ENCODE assay signal across 8 mouse cellular contexts in the genomic region with DNA sequence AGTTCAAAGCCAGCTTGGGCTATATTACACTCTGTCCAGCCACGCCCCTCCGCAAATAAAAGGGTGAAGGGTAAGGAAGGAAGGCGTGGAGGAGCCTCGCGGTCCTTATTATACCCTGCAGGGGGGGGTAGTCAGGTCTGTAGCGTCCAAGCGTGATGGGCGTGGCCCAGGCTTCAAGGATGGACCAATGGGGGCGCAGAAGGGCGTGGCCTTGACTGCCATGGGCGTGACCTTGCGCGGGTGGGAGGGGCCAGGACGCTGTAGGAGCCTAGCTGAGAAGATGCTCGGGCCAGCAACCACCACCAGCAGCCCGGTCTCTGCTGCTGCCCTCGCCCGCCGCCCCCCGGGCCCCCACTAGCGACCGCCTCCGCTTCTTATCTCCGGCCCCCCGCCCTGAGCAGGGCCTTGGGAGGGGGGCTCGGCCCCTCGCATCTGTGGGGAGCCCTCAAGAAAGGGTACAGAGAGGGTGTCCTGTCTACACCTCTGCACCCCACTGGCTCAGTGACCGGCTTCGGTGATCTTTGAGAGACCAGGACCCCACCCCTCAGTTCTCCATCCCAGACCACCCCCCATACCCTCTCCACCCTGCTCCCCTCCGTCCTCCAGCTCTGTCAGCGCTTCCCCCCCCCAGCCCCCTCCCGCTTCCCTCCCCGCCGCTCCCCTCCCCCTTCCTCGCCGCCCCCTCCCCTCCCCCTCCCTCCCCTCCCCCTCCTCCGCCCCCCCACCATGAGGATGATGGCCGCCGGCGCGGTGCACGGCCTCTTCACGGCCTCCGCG. TPM values are rescaled to one million over a fixed set of nuclear protein-coding genes. Genes with fewer than 3 reads are reported as not detected.
DNase-seq lines count a peak whose midpoint lies in the region; ATAC-seq lines count a peak whose summit lies in the region.

A gene (plus strand): TSS at position 727 of the 777 bp plus-strand sequence.

- H3K27me3 ChIP-seq in heart, embryonic 13.5 days (replicated peaks), result peaks cover 87% of the 10 kb centered on the region
- peaks cover 59% of the 10 kb centered on the region for H3K27me3 ChIP-seq in kidney, embryonic 16.5 days (ENCODE audit: insufficient read depth, low read length)

- no peaks in the 10 kb centered on the region for H3K36me3 ChIP-seq in heart, embryonic 13.5 days
- H3K36me3 ChIP-seq in kidney, embryonic 16.5 days (ENCODE audit: insufficient read depth, low read length), result no peaks in the 10 kb centered on the region

- H3K27ac ChIP-seq in brown adipose tissue, adult 24 weeks (replicated peaks; ENCODE audit: low read depth, low read length), result peak within 1 kb of the TSS; percentile 100
- H3K27ac ChIP-seq in heart, embryonic 13.5 days (replicated peaks), result peak within 1 kb of the TSS; percentile 45
- peak within 1 kb of the TSS; percentile 51; the same call in 1 of the 2 replicates for H3K27ac ChIP-seq in kidney, embryonic 16.5 days (ENCODE audit: low read length)

- ATAC-seq in erythroid progenitor cell, adult 5-6 weeks (replicated peaks; ENCODE audit: low FRiP score, poor library complexity, severe bottlenecking), result peak; percentile 67; the same call in 1 of the 2 replicates
- ATAC-seq in heart, embryonic 13.5 days (ENCODE audit: extremely low read depth, insufficient number of reproducible peaks, low FRiP score, low TSS enrichment), result peak; percentile 71; the same call in 1 of the 2 replicates
- ATAC-seq in kidney, embryonic 16.5 days (ENCODE audit: low FRiP score, low TSS enrichment), result peak; percentile 86

- peaks cover 6% of the 10 kb centered on the region for H3K4me1 ChIP-seq in brown adipose tissue, adult 24 weeks (ENCODE audit: control insufficient read depth, insufficient read depth, insufficient read length, low read length)
- peaks cover 19% of the 10 kb centered on the region for H3K4me1 ChIP-seq in heart, embryonic 13.5 days
- peaks cover 9% of the 10 kb centered on the region; the same call in 1 of the 2 replicates for H3K4me1 ChIP-seq in kidney, embryonic 16.5 days (ENCODE audit: insufficient read depth, low read length)

- DNase-seq in CD4-positive, CD25-positive, alpha-beta regulatory T cell, adult 2 months (ENCODE audit: low read depth, low spot score), result peak; percentile 77
- peak; percentile 85 for DNase-seq in liver
- DNase-seq in monocyte, adult 2 months (ENCODE audit: low read depth in 1 of 2, low spot score in 2 of 2), result peak; percentile 24 to 25
- peak; percentile 24 to 76 for DNase-seq in spleen, postnatal 10 days (ENCODE audit: low spot score in 2 of 2)

- under 1% methylated on average over 28 of the region's 45 CpGs for WGBS in heart, embryonic 13.5 days
- 0% methylated on average over 30 of the region's 45 CpGs for WGBS in kidney, embryonic 16.5 days

- H3K9me3 ChIP-seq in heart, embryonic 13.5 days, result no peaks in the 10 kb centered on the region
- no peaks in the 10 kb centered on the region for H3K9me3 ChIP-seq in kidney, embryonic 16.5 days (ENCODE audit: low read length)

- peak within 1 kb of the TSS; percentile 85 for H3K9ac ChIP-seq in heart, embryonic 13.5 days
- peak within 1 kb of the TSS; percentile 69 for H3K9ac ChIP-seq in kidney, embryonic 16.5 days (replicated peaks; ENCODE audit: low read length)

- peak within 1 kb of the TSS; percentile 91 for H3K4me2 ChIP-seq in heart, embryonic 13.5 days
- peak within 1 kb of the TSS; percentile 81 for H3K4me2 ChIP-seq in kidney, embryonic 16.5 days (replicated peaks; ENCODE audit: low read depth, low read length)

- H3K4me3 ChIP-seq in brown adipose tissue, adult 24 weeks (ENCODE audit: insufficient read depth, low read depth, low read length), result peak within 1 kb of the TSS; percentile 91
- H3K4me3 ChIP-seq in heart, embryonic 13.5 days, result peak within 1 kb of the TSS; percentile 66
- peak within 1 kb of the TSS; percentile 57 for H3K4me3 ChIP-seq in kidney, embryonic 16.5 days (ENCODE audit: low read length)

RNA-seq across cellular contexts. Expression of the gene that starts here (rescaled TPM):
- polyA plus RNA-seq in brown adipose tissue, adult 24 weeks (2012; ENCODE audit: insufficient read depth, insufficient read length, missing spikeins), result 1.1 and 1.6 TPM in 2 replicates
- not detected in 2 replicates for total RNA-seq in erythroid progenitor cell, adult 5-6 weeks (2015; ENCODE audit: low replicate concordance)
- total RNA-seq in erythroid progenitor cell, adult 5-6 weeks (2017; ENCODE audit: low replicate concordance), result not detected in 2 replicates
- polyA plus RNA-seq in heart, embryonic 13.5 days (2015; fragmentation: Nextera tagmentation; extraction: Ambion mirVana), result 0.52 and 0.60 TPM in 2 replicates
- polyA plus RNA-seq in kidney, embryonic 16.5 days (2015; fragmentation: Nextera tagmentation; extraction: Ambion mirVana), result 0.67 and 0.77 TPM in 2 replicates

Comparison
In these comparisons a context has a peak if more than half of its experiments do, and no peak if none do; other contexts are left out.
1. Peak in every context shown above with its lines: DNase-seq, ATAC-seq, H3K4me3 ChIP-seq and H3K27ac ChIP-seq.
2. Peak in ATAC-seq in erythroid progenitor cell, adult 5-6 weeks; RNA of the gene not detected or under 1 TPM.
3. Peak in ATAC-seq, H3K4me3 ChIP-seq, H3K27ac ChIP-seq, H3K9ac ChIP-seq and H3K4me2 ChIP-seq in heart, embryonic 13.5 days; RNA of the gene not detected or under 1 TPM.
4. Peak in ATAC-seq, H3K4me3 ChIP-seq, H3K27ac ChIP-seq, H3K9ac ChIP-seq and H3K4me2 ChIP-seq in kidney, embryonic 16.5 days; RNA of the gene not detected or under 1 TPM.
5. DNase-seq: peak in every context shown above with its lines; median percentile 85 in liver; 77 in CD4-positive, CD25-positive, alpha-beta regulatory T cell, adult 2 months; 50 in spleen, postnatal 10 days; 24 in monocyte, adult 2 months.
6. H3K27ac ChIP-seq: peak in every context shown above with its lines; median percentile 100 in brown adipose tissue, adult 24 weeks; 51 in kidney, embryonic 16.5 days; 45 in heart, embryonic 13.5 days.